In genomic region chr1:82443517-82443916, GRCm38 (mm10) we compare ENCODE assay signal across 21 mouse cellular contexts.
DNase-seq lines count a peak whose midpoint lies in the region; ATAC-seq and TF ChIP-seq lines count a peak whose summit lies in the region.
"Had no signal": no experiment of that assay in that cellular context is flagged by ENCODE, and none has a peak within 500 bp of the region (broad histone marks: within the 10 kb centered on the region; RNA-seq: fewer than 3 reads in every experiment).

No protein-coding gene starts in this region.

- no peaks in the 10 kb centered on the region for H3K4me1 ChIP-seq in forebrain, postnatal 0 days (ENCODE audit: insufficient read depth)
- H3K4me1 ChIP-seq: embryonic facial prominence, embryonic 10.5 days; embryonic facial prominence, embryonic 12.5 days; forebrain, embryonic 13.5 days; forebrain, embryonic 15.5 days had no signal

- in situ Hi-C loops in Patski (cut with MboI; ENCODE audit: low pct_unique_long_range_greater_than_20kb): loop anchor here (25.0 kb wide), 2 partner anchors 706 to 931 kb away; no protein-coding TSS in a partner anchor

- ATAC-seq in CD4-positive, CD25-positive, alpha-beta regulatory T cell, adult 4 months: peak; percentile 29
- ATAC-seq in Patski: peak; percentile 23
- no peak for ATAC-seq in forebrain, postnatal 0 days
- ATAC-seq: forebrain, embryonic 13.5 days; forebrain, embryonic 15.5 days had no signal

- no peak for TF ChIP-seq CTCF in Patski (IDR thresholded peaks at IDR 0.05)
- no peak for TF ChIP-seq CTCF in forebrain, postnatal 0 days (IDR thresholded peaks at IDR 0.05; ENCODE audit: low read depth)

- no peak overlapping the region for H3K4me3 ChIP-seq in forebrain, postnatal 0 days (ENCODE audit: low read depth, low read length)
- H3K4me3 ChIP-seq: embryonic facial prominence, embryonic 10.5 days; embryonic facial prominence, embryonic 12.5 days; forebrain, embryonic 13.5 days; forebrain, embryonic 15.5 days had no signal

- H3K36me3 ChIP-seq in forebrain, postnatal 0 days (ENCODE audit: insufficient read depth): no peaks in the 10 kb centered on the region
- H3K36me3 ChIP-seq: embryonic facial prominence, embryonic 10.5 days; embryonic facial prominence, embryonic 12.5 days; forebrain, embryonic 15.5 days had no signal

- no peaks in the 10 kb centered on the region for H3K27me3 ChIP-seq in Patski
- H3K27me3 ChIP-seq in forebrain, postnatal 0 days (ENCODE audit: insufficient read depth, low read length): no peaks in the 10 kb centered on the region
- H3K27me3 ChIP-seq: embryonic facial prominence, embryonic 12.5 days; forebrain, embryonic 13.5 days; forebrain, embryonic 15.5 days had no signal

- 76% methylated on average over 4 of the region's 4 CpGs for WGBS in forebrain, postnatal 0 days

- no peak overlapping the region for H3K9ac ChIP-seq in forebrain, postnatal 0 days
- H3K9ac ChIP-seq: embryonic facial prominence, embryonic 12.5 days; forebrain, embryonic 13.5 days; forebrain, embryonic 15.5 days had no signal

- H3K4me2 ChIP-seq in forebrain, postnatal 0 days (ENCODE audit: low read depth): no peak overlapping the region
- H3K4me2 ChIP-seq: embryonic facial prominence, embryonic 12.5 days; forebrain, embryonic 13.5 days; forebrain, embryonic 15.5 days had no signal

- H3K9me3 ChIP-seq in forebrain, postnatal 0 days (ENCODE audit: low read length): no peaks in the 10 kb centered on the region
- H3K9me3 ChIP-seq: embryonic facial prominence, embryonic 10.5 days; embryonic facial prominence, embryonic 12.5 days; forebrain, embryonic 13.5 days; forebrain, embryonic 15.5 days; G1E had no signal

- DNase-seq in Patski (ENCODE audit: low read depth, low spot score): no peak
- DNase-seq in induced T-regulatory cell, adult 2 months (ENCODE audit: low read depth): peak; percentile 4
- DNase-seq in naive thymus-derived CD4-positive, alpha-beta T cell, adult 2 months (ENCODE audit: low read depth): peak; percentile 3
- no peak for DNase-seq in forebrain, postnatal 0 days
- no peak for DNase-seq in thymus, postnatal 4 days
- no peak for DNase-seq in spleen, postnatal 10 days (ENCODE audit: low spot score in 2 of 2)
- DNase-seq in layer of hippocampus, adult 11-12 months (ENCODE audit: low spot score): no peak
- DNase-seq: adrenal gland, adult 8-10 months; adrenal gland, postnatal 14 days; adrenal gland, postnatal 36 days; cerebellum, adult 11-12 months; cerebellum, adult 2 months; cerebellum, adult 9-10 months; cerebellum, postnatal 10 days; cerebellum, postnatal 25 days had no signal

- no peak overlapping the region for H3K27ac ChIP-seq in forebrain, postnatal 0 days (ENCODE audit: low read depth, low read length)
- H3K27ac ChIP-seq: embryonic facial prominence, embryonic 10.5 days; embryonic facial prominence, embryonic 12.5 days; forebrain, embryonic 13.5 days; forebrain, embryonic 15.5 days had no signal

- CTCF ChIA-PET in Patski (lab: Charles Lee): no interaction called here

- POLR2A ChIA-PET in Patski (lab: Charles Lee): interaction anchor here (0.7 kb wide), 1 partner anchor 479 kb away, joined by 4 read pairs; no protein-coding TSS in a partner anchor

Comparison
In these comparisons a context has a peak if more than half of its experiments do, and no peak if none do; other contexts are left out.
1. DNase-seq: peak in induced T-regulatory cell, adult 2 months (single experiment) and naive thymus-derived CD4-positive, alpha-beta T cell, adult 2 months (single experiment); none in Patski (single experiment), forebrain, postnatal 0 days (single experiment), thymus, postnatal 4 days (single experiment), spleen, postnatal 10 days (0 of 2) and layer of hippocampus, adult 11-12 months (single experiment).